Mouse (Mus musculus) urinary bladder, postnatal 4 days (tissue): Measurements from ENCODE around the gene Strbp.

Experiments
- DNase-seq, 2 experiments: peaks; one replicate each; pipeline ENCODE4 v3.0.0; 2021 to 2022; ENCODE audit warnings: low spot score in 2 of 2

Strbp gene

GRCm38 (mm10) chr2:37702301-37703172 is 1.1 kb downstream of the Strbp start:
- DNase-seq: peak; percentile 31 to 62

- DNase-seq: no peak
Measured at GRCm38 (mm10) chr2:37689064-37689615, 14.5 kb downstream of the Strbp start.

- DNase-seq: no peak
Measured at GRCm38 (mm10) chr2:37687031-37687430, 16.6 kb downstream of the Strbp start.

- no peak for DNase-seq
Measured at GRCm38 (mm10) chr2:37684864-37685263, 18.8 kb downstream of the Strbp start.

GRCm38 (mm10) chr2:37682197-37682811 is 21.4 kb downstream of the Strbp start:
- no peak for DNase-seq

GRCm38 (mm10) chr2:37651086-37651485 is 52.6 kb downstream of the Strbp start:
- no peak for DNase-seq

- DNase-seq: no peak
Measured at GRCm38 (mm10) chr2:37649590-37649989, 54.1 kb downstream of the Strbp start.

GRCm38 (mm10) chr2:37648966-37649365 is 54.7 kb downstream of the Strbp start:
- no peak for DNase-seq

- no peak for DNase-seq
Measured at GRCm38 (mm10) chr2:37623343-37623742, 80.3 kb downstream of the Strbp start.

GRCm38 (mm10) chr2:37587919-37588318 is 115.7 kb downstream of the Strbp start:
- DNase-seq: no peak

GRCm38 (mm10) chr2:37578185-37578584 is 125.5 kb downstream of the Strbp start:
- no peak for DNase-seq

GRCm38 (mm10) chr2:37576661-37577060 is 127.0 kb downstream of the Strbp start:
- DNase-seq: no peak

- DNase-seq: no peak
Measured at GRCm38 (mm10) chr2:37572141-37572540, 131.5 kb downstream of the Strbp start.

GRCm38 (mm10) chr2:37570703-37571102 is 133.0 kb downstream of the Strbp start:
- DNase-seq: no peak

- peak in 1 of 2 experiments; percentile 24 for DNase-seq
Measured at GRCm38 (mm10) chr2:37569888-37570287, 133.8 kb downstream of the Strbp start.

GRCm38 (mm10) chr2:37566035-37566434 is 137.6 kb downstream of the Strbp start:
- DNase-seq: no peak

- no peak for DNase-seq
Measured at GRCm38 (mm10) chr2:37565579-37565978, 138.1 kb downstream of the Strbp start.

GRCm38 (mm10) chr2:37556366-37556765 is 147.3 kb downstream of the Strbp start:
- DNase-seq: no peak

- no peak for DNase-seq
Measured at GRCm38 (mm10) chr2:37549346-37550012, 154.2 kb downstream of the Strbp start.

GRCm38 (mm10) chr2:37531639-37532038 is 172.0 kb downstream of the Strbp start:
- DNase-seq: no peak

GRCm38 (mm10) chr2:37530766-37531165 is 172.9 kb downstream of the Strbp start:
- DNase-seq: no peak

GRCm38 (mm10) chr2:37529397-37529796 is 174.3 kb downstream of the Strbp start:
- DNase-seq: no peak
